Mouse (Mus musculus) heart, adult 2 months (tissue): Measurements from ENCODE around the gene Tprn.

Experiments used
- CTCF ChIP-seq: fragments of 200-600 bp; IDR thresholded peaks from 2 replicates; pipeline ENCODE4 v1.8.1; 2022; ENCODE audit warnings: antibody characterized with exemption, mild to moderate bottlenecking, moderate library complexity
- EP300 ChIP-seq: fragments of 200-500 bp; IDR thresholded peaks from 2 replicates; pipeline ENCODE4 v1.6.1; 2011; ENCODE audit warnings: low read depth, low read length, control low read depth; ENCODE audit not compliant: insufficient read depth
- POLR2A ChIP-seq: fragments of 200-500 bp; IDR thresholded peaks from 2 replicates; pipeline ENCODE4 v1.6.1; 2011; ENCODE audit warnings: mild to moderate bottlenecking, low read depth, low read length, control low read depth; ENCODE audit not compliant: insufficient read depth

- TF ChIP-seq CTCF = no peak
- TF ChIP-seq POLR2A = no peak
- peak; percentile 74 for TF ChIP-seq EP300
Measured at GRCm38 (mm10) chr2:25265897-25266656, 3.7 kb downstream of the Tprn start.
